Mouse (Mus musculus): ENCODE measurements around the gene Map1lc3b. TPM values are rescaled to one million over a fixed set of nuclear protein-coding genes. Genes with fewer than 3 reads are reported as not detected.
"Not testable (repeated sequence)": the region's sequence is repeated elsewhere in the genome, so short reads cannot be mapped to it uniquely, and the experiment has no call there.

Gene Map1lc3b
- polyA plus RNA-seq, 1 experiment from 2014 or later, result 225 TPM

- no peak overlapping the region for H3K4me2 ChIP-seq (ENCODE audit: low read depth, low read length)
- no peak overlapping the region for H3K9ac ChIP-seq (replicated peaks; ENCODE audit: low read length)
- H3K27me3 ChIP-seq (ENCODE audit: control insufficient read depth, insufficient read depth, low read length), result no peaks in the 10 kb centered on the region
- no peak overlapping the region for H3K4me3 ChIP-seq (ENCODE audit: low read depth, low read length)
- WGBS, result 83% methylated on average over 4 of the region's 4 CpGs
- ATAC-seq (replicated peaks; ENCODE audit: insufficient number of reproducible peaks, low FRiP score, low TSS enrichment, low read depth) (no peak), DNase-seq (ENCODE audit: low spot score) (no peak)
- peaks cover 2% of the 10 kb centered on the region for H3K4me1 ChIP-seq (ENCODE audit: control insufficient read depth, insufficient read depth, low read length)
- H3K36me3 ChIP-seq (replicated peaks; ENCODE audit: control insufficient read depth, insufficient read depth, low read depth, low read length), result no peaks in the 10 kb centered on the region
- no peak overlapping the region for H3K27ac ChIP-seq (replicated peaks; ENCODE audit: low read depth, low read length)
- H3K9me3 ChIP-seq (replicated peaks; ENCODE audit: control insufficient read depth, low read length), result no peaks in the 10 kb centered on the region
Measured at GRCm38 (mm10) chr8:121588750-121589149, 1.4 kb upstream of the Map1lc3b start.

DNA sequence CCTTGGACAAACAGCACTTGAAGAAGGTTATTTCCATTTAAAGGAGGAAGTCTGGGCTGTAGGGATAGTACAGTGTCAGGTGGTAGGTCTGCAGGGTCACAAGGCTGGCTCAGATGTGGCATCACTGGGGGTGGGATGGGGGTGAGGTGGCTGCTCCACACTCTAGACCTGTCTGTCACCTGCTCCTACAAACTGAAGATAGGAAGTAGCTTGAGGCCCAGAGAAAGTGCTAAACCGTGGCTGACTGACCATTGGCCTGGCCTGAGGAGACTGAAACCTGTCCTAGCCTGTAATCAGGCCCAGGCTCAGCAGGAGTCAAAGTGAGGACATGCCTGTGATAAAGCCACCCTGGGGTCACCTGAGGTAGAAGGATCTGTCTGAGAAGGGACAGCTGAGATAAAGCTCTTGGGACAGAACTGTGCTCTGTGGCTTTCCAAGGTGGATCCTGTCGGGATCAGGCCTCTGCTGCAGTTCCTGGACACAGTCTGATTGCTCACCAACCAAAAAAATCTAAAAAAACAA lies 895 bp upstream of the Map1lc3b start:
- no peaks in the 10 kb centered on the region for H3K9me3 ChIP-seq (replicated peaks; ENCODE audit: control insufficient read depth, low read length)
- no peaks in the 10 kb centered on the region for H3K27me3 ChIP-seq (ENCODE audit: control insufficient read depth, insufficient read depth, low read length)
- H3K36me3 ChIP-seq (replicated peaks; ENCODE audit: control insufficient read depth, insufficient read depth, low read depth, low read length), result peaks cover under 1% of the 10 kb centered on the region; the same call in 1 of the 2 replicates
- H3K27ac ChIP-seq (replicated peaks; ENCODE audit: low read depth, low read length), result no peak overlapping the region
- H3K4me1 ChIP-seq (ENCODE audit: control insufficient read depth, insufficient read depth, low read length), result peaks cover 2% of the 10 kb centered on the region
- no peak overlapping the region for H3K4me2 ChIP-seq (ENCODE audit: low read depth, low read length)
- no peak overlapping the region for H3K4me3 ChIP-seq (ENCODE audit: low read depth, low read length)
- DNase-seq (ENCODE audit: low spot score), result no peak
- 59% methylated on average over 2 of the region's 2 CpGs for WGBS
- no peak for ATAC-seq (replicated peaks; ENCODE audit: insufficient number of reproducible peaks, low FRiP score, low TSS enrichment, low read depth)
- H3K9ac ChIP-seq (replicated peaks; ENCODE audit: low read length), result no peak overlapping the region

DNA sequence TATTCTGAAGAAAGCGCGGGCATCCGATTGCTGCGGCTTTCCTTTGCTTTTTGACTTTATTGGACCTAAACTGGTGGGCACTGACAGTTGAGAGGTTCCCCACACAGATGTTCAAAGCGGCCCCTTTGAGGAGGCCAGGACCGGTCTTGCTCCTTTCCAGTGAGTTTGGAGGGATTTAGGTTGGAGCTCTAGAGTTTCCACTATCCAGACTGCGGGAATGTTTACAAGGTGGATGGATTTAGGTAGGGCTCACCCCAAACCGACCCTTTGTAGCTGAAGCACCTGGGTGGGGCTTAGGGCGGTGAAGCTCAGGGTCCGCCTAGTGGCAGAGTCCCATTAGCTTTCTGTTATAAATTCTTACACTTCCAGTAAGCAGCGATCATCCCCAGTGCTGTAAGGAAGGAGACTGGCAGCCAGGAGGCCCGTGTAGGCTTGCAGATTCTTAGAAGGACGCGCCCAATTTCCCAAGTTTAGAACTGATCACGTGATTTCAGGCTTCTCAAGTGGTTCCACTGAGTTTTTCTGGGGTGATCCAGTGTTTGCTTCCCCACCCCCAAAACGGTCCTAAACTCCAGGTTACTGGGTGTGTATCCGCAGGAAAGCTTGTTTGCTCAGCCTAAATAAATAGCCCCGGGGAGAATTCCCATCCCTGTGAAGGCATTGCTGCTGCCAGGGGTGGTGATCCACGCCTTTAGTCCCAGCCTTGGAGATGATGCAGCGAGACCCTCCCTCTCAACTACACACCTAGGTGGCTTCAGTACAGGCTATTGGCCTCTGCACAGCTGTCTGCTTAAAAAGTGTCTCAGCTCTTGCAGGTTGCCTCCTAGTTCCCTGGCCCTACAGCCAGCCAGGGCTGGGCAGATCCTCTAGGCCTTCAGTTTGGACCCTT lies 1.3 kb downstream of the Map1lc3b start:
- WGBS, result 14% methylated on average over 20 of the region's 20 CpGs
- H3K4me1 ChIP-seq (ENCODE audit: control insufficient read depth, insufficient read depth, low read length), result peaks cover 2% of the 10 kb centered on the region
- peak overlapping the region; percentile 84 for H3K9ac ChIP-seq (replicated peaks; ENCODE audit: low read length)
- H3K9me3 ChIP-seq (replicated peaks; ENCODE audit: control insufficient read depth, low read length), result no peaks in the 10 kb centered on the region
- no peak overlapping the region for H3K27ac ChIP-seq (replicated peaks; ENCODE audit: low read depth, low read length)
- H3K4me2 ChIP-seq (ENCODE audit: low read depth, low read length), result peak overlapping the region; percentile 79
- peak overlapping the region; percentile 88 for H3K4me3 ChIP-seq (ENCODE audit: low read depth, low read length)
- ATAC-seq (replicated peaks; ENCODE audit: insufficient number of reproducible peaks, low FRiP score, low TSS enrichment, low read depth), result peak; percentile 21; the same call in 1 of the 2 replicates
- H3K36me3 ChIP-seq (replicated peaks; ENCODE audit: control insufficient read depth, insufficient read depth, low read depth, low read length), result peaks cover 3% of the 10 kb centered on the region
- no peaks in the 10 kb centered on the region for H3K27me3 ChIP-seq (ENCODE audit: control insufficient read depth, insufficient read depth, low read length)
- peak; percentile 62 for DNase-seq (ENCODE audit: low spot score)

GRCm38 (mm10) chr8:121593293-121593692 lies 3.1 kb downstream of the Map1lc3b start:
- H3K4me3 ChIP-seq (ENCODE audit: low read depth, low read length), result no peak overlapping the region
- H3K4me1 ChIP-seq (ENCODE audit: control insufficient read depth, insufficient read depth, low read length), result peaks cover 2% of the 10 kb centered on the region
- no peak for ATAC-seq (replicated peaks; ENCODE audit: insufficient number of reproducible peaks, low FRiP score, low TSS enrichment, low read depth)
- H3K36me3 ChIP-seq (replicated peaks; ENCODE audit: control insufficient read depth, insufficient read depth, low read depth, low read length), result peaks cover 3% of the 10 kb centered on the region
- 83% methylated on average over 5 of the region's 5 CpGs for WGBS
- no peak overlapping the region for H3K4me2 ChIP-seq (ENCODE audit: low read depth, low read length)
- H3K9ac ChIP-seq (replicated peaks; ENCODE audit: low read length), result no peak overlapping the region
- no peaks in the 10 kb centered on the region for H3K27me3 ChIP-seq (ENCODE audit: control insufficient read depth, insufficient read depth, low read length)
- H3K9me3 ChIP-seq (replicated peaks; ENCODE audit: control insufficient read depth, low read length), result no peaks in the 10 kb centered on the region
- H3K27ac ChIP-seq (replicated peaks; ENCODE audit: low read depth, low read length), result no peak overlapping the region
- no peak for DNase-seq (ENCODE audit: low spot score)

- Histone ChIP-seq H3K9ac (replicated peaks; ENCODE audit: low read length) (no peak overlapping the region), H3K4me2 (ENCODE audit: low read depth, low read length) (no peak overlapping the region), H3K4me3 (ENCODE audit: low read depth, low read length) (no peak overlapping the region), H3K36me3 (replicated peaks; ENCODE audit: control insufficient read depth, insufficient read depth, low read depth, low read length) (peaks cover 3% of the 10 kb centered on the region), H3K27ac (replicated peaks; ENCODE audit: low read depth, low read length) (no peak overlapping the region), H3K9me3 (replicated peaks; ENCODE audit: control insufficient read depth, low read length) (no peaks in the 10 kb centered on the region), H3K27me3 (ENCODE audit: control insufficient read depth, insufficient read depth, low read length) (no peaks in the 10 kb centered on the region), H3K4me1 (ENCODE audit: control insufficient read depth, insufficient read depth, low read length) (peaks cover 2% of the 10 kb centered on the region)
- DNase-seq (ENCODE audit: low spot score) (no peak), ATAC-seq (replicated peaks; ENCODE audit: insufficient number of reproducible peaks, low FRiP score, low TSS enrichment, low read depth) (no peak)
- 73% methylated on average over 9 of the region's 9 CpGs for WGBS
Measured at GRCm38 (mm10) chr8:121593983-121594382, 3.8 kb downstream of the Map1lc3b start.

GRCm38 (mm10) chr8:121597492-121597891 lies 7.3 kb downstream of the Map1lc3b start:
- not testable (repeated sequence) for H3K27me3 ChIP-seq (ENCODE audit: control insufficient read depth, insufficient read depth, low read length); H3K4me3 ChIP-seq (ENCODE audit: low read depth, low read length); H3K9ac ChIP-seq (replicated peaks; ENCODE audit: low read length); H3K4me2 ChIP-seq (ENCODE audit: low read depth, low read length); DNase-seq (ENCODE audit: low spot score); H3K4me1 ChIP-seq (ENCODE audit: control insufficient read depth, insufficient read depth, low read length); H3K9me3 ChIP-seq (replicated peaks; ENCODE audit: control insufficient read depth, low read length); H3K36me3 ChIP-seq (replicated peaks; ENCODE audit: control insufficient read depth, insufficient read depth, low read depth, low read length); H3K27ac ChIP-seq (replicated peaks; ENCODE audit: low read depth, low read length); ATAC-seq (replicated peaks; ENCODE audit: insufficient number of reproducible peaks, low FRiP score, low TSS enrichment, low read depth)
- 93% methylated on average over 2 of the region's 2 CpGs for WGBS

DNA sequence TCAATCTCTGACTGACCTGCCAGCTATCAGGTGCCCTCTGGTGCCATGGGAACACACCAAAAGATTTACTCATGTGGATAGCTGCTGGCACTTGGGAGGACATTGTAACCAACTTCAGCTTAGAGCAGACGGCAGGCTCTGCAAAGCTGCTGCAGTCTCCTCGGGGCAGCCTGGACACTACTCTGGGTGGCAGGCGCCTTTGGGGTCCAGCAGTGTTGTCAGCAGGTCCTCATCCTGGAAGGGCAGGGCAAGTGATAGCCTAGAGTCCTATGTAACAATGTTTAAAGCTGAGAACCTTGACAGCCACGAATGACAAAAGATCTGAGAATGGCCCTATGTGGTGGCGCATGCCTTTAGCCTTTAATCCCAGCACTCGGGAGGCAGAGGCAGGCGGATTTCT lies 8.0 kb downstream of the Map1lc3b start:
- no peak for ATAC-seq (replicated peaks; ENCODE audit: insufficient number of reproducible peaks, low FRiP score, low TSS enrichment, low read depth)
- H3K4me2 ChIP-seq (ENCODE audit: low read depth, low read length), result no peak overlapping the region
- H3K4me1 ChIP-seq (ENCODE audit: control insufficient read depth, insufficient read depth, low read length), result no peaks in the 10 kb centered on the region
- H3K27me3 ChIP-seq (ENCODE audit: control insufficient read depth, insufficient read depth, low read length), result no peaks in the 10 kb centered on the region
- H3K36me3 ChIP-seq (replicated peaks; ENCODE audit: control insufficient read depth, insufficient read depth, low read depth, low read length), result peaks cover 10% of the 10 kb centered on the region
- H3K4me3 ChIP-seq (ENCODE audit: low read depth, low read length), result no peak overlapping the region
- no peak overlapping the region for H3K9ac ChIP-seq (replicated peaks; ENCODE audit: low read length)
- no peak overlapping the region for H3K27ac ChIP-seq (replicated peaks; ENCODE audit: low read depth, low read length)
- 91% methylated on average over 7 of the region's 7 CpGs for WGBS
- DNase-seq (ENCODE audit: low spot score), result no peak
- H3K9me3 ChIP-seq (replicated peaks; ENCODE audit: control insufficient read depth, low read length), result no peaks in the 10 kb centered on the region

DNA sequence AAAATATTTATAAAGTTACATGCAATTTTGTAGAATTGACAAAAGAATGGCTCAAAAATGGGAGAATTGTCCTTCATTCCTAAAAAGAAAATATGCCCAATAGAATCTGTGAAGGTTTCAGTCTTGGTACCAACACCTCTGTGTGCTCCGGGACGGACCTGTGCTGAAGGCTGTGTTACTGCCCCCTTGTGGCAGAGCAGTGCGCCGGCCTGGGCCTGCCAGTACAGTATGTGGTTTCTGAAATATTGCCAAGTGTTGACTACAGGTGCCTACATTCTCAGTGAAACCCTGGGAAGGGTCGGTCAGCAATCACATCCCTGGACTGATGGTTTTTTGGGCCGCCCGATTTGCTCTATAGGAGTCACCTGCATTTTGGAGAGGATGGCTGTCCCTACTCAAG lies 8.7 kb downstream of the Map1lc3b start:
- H3K9me3 ChIP-seq (replicated peaks; ENCODE audit: control insufficient read depth, low read length), result no peaks in the 10 kb centered on the region
- H3K27ac ChIP-seq (replicated peaks; ENCODE audit: low read depth, low read length), result no peak overlapping the region
- H3K27me3 ChIP-seq (ENCODE audit: control insufficient read depth, insufficient read depth, low read length), result no peaks in the 10 kb centered on the region
- WGBS, result 33% methylated on average over 7 of the region's 7 CpGs
- no peak overlapping the region for H3K9ac ChIP-seq (replicated peaks; ENCODE audit: low read length)
- H3K4me1 ChIP-seq (ENCODE audit: control insufficient read depth, insufficient read depth, low read length), result no peaks in the 10 kb centered on the region
- no peak overlapping the region for H3K4me3 ChIP-seq (ENCODE audit: low read depth, low read length)
- ATAC-seq (replicated peaks; ENCODE audit: insufficient number of reproducible peaks, low FRiP score, low TSS enrichment, low read depth) (peak; percentile 74; the same call in 1 of the 2 replicates), DNase-seq (ENCODE audit: low spot score) (peak; percentile 84)
- peaks cover 13% of the 10 kb centered on the region for H3K36me3 ChIP-seq (replicated peaks; ENCODE audit: control insufficient read depth, insufficient read depth, low read depth, low read length)
- H3K4me2 ChIP-seq (ENCODE audit: low read depth, low read length), result no peak overlapping the region
